Mouse (Mus musculus): ENCODE results near the gene Ptprn2.
A peak's percentile ranks its signal among the peaks of the same experiment; 100 is the strongest.

The Ptprn2 gene

DNA sequence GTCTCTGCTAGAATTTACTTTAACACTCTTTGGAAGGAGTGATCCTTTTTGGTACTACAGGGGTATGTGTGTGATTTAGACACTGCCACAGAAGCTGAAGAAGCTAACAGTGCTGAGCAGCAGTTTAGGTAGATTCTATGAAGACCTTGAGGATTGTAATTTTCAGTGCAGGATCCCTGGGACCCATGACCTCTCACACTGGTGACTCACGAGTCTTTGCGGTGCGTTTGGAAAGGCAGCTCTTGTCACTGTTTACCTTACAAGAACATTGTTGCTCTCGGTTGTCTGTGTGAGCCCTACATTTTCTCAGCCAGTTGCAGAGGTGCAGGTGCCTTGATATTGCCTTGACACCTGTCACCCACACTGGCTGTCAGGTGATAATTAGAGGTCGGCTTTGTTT lies 431.3 kb downstream of the Ptprn2 start:
- no peak for DNase-seq

DNA sequence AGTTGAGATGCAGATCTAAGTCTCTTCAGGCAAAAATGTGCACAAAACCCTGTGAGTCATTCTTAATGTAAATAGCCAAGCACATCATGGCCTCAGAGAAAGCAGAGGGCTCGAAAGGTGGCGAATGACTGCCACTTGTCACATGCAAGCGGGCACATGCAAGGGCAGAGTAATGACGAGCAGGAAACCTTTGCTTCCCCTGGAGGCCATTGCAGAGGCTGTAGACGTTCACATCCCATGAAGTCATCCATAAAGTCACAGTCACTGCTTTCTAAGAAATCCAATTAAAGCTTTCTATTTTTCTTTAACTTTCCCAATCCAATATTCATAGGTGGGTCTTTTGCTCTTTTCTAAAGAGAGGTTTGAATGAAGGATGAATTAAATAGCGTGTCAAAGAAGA lies 433.7 kb downstream of the Ptprn2 start:
- no peak for DNase-seq

DNA sequence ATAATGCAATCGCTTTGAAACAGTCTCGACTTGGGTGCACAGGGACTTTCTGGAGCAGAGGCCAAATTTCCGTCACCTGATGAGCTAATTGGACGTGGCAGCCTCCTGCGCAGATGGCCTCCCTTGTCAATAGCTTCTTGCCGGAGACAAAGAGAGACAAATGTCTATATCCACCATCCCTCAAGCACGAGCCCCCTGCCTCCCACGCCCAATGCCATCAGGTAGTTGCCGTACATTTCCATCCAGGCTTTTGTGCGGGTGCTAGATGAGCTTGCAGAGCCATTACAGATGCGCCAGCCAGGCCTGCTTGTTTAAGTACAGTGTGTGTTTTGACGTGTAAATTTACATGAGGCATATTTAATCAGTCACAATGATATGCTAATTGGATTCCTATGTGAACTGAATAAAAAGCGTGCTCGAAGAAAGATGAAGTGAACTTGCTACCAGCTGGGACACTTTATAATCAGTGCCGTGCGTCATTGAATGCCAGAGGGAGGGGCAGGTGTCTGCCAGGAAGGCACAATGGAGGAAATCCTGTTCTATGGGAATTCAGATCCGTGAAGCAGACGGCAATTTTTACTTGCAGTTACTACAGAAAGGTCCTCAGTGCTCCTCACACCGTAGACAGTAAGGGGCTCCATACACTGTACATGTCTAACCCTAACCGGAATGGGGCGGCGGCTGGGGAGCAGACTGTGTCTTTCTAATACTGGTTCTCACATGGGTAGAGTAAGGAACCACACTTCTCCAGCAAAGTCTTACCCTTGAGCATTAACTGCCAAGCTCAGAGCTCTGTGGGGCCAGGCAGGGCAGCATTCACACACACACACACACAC lies 434.4 kb downstream of the Ptprn2 start:
- DNase-seq: no peak

- no peak for DNase-seq
Observed at GRCm38 (mm10) chr12:116927115-116927514, 441.6 kb downstream of the Ptprn2 start.

GRCm38 (mm10) chr12:116927516-116927915 lies 442.0 kb downstream of the Ptprn2 start:
- no peak for DNase-seq

- peak in 1 of 2 experiments; percentile 4 for DNase-seq
Observed at GRCm38 (mm10) chr12:116938158-116938854, 452.8 kb downstream of the Ptprn2 start.

DNA sequence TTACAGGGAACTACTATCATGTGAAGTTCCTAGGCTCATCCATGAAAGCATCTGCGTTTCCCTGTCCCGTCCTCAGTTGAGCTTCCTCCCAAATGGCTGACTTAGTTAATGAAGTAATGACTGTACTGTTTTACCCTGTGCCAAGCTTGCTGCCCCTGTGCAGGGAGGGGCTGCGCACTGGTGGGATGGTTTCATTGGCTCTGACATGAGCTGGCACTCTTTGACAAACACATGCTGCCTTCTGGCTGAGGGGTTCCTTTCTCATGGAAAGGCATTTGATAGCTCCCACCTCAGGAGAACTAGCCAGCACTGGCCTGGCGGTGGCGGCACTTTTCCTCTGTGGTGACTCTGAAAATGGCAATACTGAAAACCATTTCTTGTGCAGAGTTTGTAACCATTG lies 458.4 kb downstream of the Ptprn2 start:
- no peak for DNase-seq

DNA sequence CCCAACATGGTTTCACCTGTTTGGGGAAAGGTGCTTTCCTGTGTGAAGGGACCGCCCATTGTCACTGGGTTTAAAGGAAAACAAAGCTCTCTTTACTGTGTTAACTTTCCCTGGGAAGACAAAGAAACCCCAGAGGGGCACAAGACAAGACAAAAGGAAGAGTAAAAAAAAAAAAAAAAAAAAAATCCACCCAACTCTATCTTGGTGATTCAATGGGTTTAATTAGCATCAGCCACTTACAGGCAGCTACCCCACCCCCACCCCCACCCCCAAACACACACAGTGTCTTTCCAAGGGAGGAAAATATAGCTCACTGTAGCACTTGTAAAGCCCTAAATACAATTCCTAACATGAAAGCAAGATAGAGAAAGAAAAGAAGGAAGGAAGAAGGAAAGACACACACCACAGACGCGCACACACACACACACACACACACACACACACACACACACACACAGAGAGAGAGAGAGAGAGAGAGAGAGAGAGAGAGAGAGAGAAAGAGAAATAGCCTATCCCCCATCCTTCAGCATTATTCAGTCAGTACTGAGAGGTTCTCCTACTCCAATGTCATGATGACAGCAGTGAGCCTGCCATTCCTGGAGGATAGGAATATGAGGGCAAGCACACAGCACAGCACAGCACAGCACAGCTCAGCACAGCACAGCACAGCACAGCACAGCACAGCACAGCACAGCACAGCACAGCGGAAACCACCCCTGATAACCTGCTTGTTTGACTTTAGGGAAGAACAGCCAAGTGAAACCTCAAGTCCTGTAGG lies 462.8 kb downstream of the Ptprn2 start:
- DNase-seq: no peak

DNA sequence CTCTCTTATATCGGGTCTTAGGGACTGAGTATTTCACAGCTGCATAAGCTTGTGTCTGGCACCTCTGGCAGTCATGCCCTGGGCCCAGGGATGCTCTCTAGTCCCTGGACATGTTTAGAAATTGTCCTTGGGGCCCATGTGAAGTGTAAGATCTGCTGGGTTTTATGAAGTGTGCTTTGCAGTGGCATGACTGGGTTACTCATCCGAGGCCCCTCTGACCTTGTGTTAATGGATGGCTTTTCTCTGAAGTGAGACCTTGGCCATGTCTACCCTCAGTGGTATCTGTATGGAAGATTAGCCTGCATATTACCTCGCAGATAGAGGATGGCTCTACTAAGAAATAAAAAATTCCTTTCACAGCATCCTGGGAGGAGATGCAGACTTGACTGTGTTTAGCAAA lies 464.2 kb downstream of the Ptprn2 start:
- DNase-seq: no peak

- DNase-seq: no peak
Observed at GRCm38 (mm10) chr12:116952452-116953205, 467.1 kb downstream of the Ptprn2 start.

DNA sequence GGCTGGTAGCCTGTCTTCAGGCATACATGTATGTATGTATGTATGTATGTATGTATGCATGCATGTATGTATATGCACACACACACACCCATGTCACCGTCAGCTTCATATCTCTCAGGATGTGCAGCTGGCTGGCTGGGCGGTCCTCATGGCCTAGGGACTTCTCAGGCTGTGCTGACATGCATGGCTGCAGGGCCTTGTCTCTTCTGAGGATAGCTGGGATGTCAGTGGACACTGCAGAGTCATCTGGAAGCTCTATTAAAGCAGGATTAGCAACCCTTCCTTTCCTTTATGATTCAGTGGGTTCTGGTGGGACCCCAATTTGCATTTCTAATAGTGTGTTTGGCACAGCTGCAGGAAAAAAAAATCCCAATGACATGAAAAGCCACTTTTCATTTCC lies 473.6 kb downstream of the Ptprn2 start:
- no peak for DNase-seq

GRCm38 (mm10) chr12:116963906-116964305 lies 478.4 kb downstream of the Ptprn2 start:
- no peak for DNase-seq

DNA sequence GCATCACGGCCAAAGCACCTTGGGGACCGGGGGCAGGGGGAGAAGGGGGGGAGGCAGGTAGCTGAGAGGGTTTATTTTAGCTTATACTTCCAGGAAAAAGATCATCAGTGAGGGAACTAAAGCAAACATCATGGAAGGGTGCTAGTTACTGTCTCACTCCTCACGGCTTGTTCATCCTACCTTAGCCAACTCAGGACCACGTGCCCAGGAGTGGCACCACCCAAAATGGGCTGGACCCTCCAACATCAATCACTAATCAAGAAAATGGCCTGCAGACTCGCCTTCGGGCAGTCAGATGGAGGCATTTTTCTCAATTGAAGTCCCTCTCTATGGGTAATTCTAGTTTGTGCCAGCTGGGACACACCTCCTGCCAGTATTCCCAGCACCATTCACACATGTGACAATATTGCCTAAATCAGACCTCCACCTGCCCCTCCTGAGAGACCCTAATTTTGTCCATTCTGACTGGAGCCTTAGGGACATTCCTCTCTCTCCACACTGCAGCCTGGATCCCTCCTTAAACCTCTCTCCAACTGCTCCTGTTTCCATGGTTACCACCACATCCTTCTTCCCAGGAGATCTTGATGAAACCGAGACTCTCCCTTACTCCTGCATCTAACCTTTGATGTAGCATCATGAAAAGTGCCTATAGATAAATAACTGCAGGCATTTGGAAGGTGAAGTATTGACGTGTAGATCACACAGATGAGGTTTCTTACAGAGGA lies 482.9 kb downstream of the Ptprn2 start:
- DNase-seq: no peak

DNA sequence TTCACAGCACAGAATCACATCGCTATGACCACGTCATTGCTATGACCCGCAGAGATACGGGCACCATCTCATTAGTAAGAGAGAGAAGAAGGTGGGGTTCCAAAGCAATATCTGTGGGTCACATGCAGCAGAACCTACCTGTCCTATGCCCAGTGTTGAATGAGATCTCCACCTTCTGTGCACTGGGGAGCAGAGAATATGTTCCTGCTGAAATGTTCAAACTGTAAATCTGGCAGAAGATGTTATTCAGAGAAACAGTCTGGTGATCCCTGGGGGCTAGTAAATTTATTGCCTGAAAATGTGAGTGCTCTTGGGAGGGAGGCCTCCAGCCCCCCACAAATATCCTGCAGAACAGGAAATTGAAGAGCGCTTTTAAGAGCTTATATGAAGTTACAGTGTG lies 490.0 kb downstream of the Ptprn2 start:
- DNase-seq: no peak

GRCm38 (mm10) chr12:116976981-116977380 lies 491.5 kb downstream of the Ptprn2 start:
- no peak for DNase-seq

DNA sequence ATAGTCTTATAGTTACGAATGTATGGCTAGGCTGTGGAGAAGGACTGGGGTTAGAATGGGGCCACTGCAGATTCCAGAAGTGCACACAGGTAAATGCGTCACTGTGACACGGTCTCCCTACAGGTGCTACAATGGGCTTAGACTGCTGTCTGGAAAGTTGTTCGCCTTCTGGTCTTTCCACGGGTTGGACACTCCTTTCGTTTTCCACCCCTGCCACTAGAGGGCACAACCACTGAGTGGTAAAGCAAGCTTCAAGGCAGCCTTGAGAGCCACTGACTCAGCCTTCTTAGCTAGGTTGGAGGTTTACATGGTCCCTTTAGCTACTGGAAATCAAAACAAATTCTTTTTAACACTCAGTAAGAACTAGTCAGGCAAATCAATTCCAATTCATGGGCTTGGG lies 492.7 kb downstream of the Ptprn2 start:
- DNase-seq: peak in 1 of 2 experiments; percentile 6

GRCm38 (mm10) chr12:116981315-116981714 lies 495.8 kb downstream of the Ptprn2 start:
- DNase-seq: no peak

DNA sequence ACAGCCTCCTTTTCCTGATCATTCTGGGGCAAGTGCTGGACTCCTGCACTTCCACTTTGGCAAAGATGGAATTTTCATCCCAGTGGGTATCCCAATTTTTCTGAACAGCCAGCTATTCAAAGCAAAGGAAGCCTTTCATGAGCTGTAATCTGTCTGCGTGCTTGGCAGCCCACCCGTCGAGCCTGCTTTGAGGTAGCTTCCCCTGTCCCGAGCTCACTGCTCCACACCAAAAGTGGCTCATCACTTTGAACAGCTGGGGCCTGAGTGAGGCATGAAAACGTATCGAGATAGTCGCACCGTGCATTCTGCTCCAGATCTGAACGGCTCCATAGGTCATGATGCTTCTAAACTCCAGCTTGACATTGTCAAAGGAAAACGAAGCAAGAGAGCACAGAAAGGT lies 503.6 kb downstream of the Ptprn2 start:
- no peak for DNase-seq

DNA sequence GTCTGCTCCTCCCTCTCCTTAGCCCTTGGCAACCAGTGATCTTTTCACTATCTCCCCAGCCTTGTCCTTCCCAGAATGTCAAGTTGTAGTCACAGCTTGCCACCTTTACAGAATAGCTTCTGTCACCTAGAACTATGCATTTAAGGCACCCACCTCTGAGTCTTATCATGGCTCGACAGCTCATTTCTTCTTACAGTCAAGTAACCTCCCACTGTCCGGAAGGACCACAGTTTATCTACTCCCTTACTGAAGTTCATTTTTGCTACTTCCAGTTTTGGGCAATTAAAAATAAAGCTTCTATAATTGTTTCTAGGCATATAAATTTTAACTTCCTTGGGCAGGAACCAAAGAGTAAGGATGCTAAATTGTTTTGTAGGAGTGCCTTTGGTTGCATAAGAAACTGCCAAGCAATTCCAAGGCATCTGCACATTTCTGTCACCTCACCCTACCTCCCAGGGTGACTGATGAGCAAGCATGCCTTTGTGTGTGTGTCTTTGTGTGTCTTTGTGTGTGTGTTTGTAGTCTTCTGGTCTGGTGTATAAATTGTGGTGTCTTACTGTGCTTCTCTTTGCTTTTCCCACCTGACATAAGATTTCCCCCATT lies 516.1 kb downstream of the Ptprn2 start:
- DNase-seq: no peak

- no peak for DNase-seq
Observed at GRCm38 (mm10) chr12:117016753-117017595, 531.5 kb downstream of the Ptprn2 start.

DNA sequence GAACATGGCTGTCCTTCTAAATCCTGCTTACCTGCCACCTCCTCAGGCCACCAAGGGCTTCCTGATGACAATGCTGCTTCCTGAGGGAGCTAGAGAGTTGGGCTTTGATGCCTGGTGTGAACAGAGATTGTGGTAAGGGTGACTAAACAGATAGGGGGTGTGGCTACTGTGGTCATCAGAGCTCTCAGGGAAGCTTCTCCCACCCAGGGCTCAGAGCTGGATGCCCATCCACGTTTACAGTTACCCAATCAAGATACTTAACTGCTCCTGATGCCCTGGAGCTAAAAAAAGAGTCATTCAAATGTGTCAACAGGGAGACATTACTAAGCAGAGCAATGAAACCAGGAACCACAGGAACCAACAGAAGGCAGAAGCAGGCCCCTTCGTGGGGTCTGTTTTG lies 532.4 kb downstream of the Ptprn2 start:
- DNase-seq: no peak

Data from lung, postnatal 4 days (tissue).